Mouse (Mus musculus) G1E (cell line): ENCODE data around the gene Olfr1416. TPM values are rescaled to one million over a fixed set of nuclear protein-coding genes. Genes with fewer than 3 reads are reported as not detected.
A peak's percentile ranks its signal among the peaks of the same experiment; 100 is the strongest.

ENCODE experiments used
- ATAC-seq: 2 replicates; pipeline ENCODE4 v1.8.0; 2016; ENCODE audit warnings: mild to moderate bottlenecking; ENCODE audit not compliant: insufficient number of reproducible peaks, poor library complexity, low FRiP score, severe bottlenecking; ENCODE audit errors: extremely low read depth
- DNase-seq: peaks from one replicate; pipeline ENCODE4 v3.0.0; 2012; ENCODE audit warnings: low spot score
- H3K27me3 ChIP-seq: 2 replicates; pipeline ENCODE4 v1.6.1; 2012; ENCODE audit warnings: mild to moderate bottlenecking, low read length, inconsistent platforms; ENCODE audit not compliant: insufficient read depth
- H3K36me3 ChIP-seq: replicated peaks from 2 replicates; pipeline ENCODE3; 2012; ENCODE audit warnings: mild to moderate bottlenecking, inconsistent platforms
- H3K4me1 ChIP-seq: 2 replicates; pipeline ENCODE4 v1.6.1; 2012; ENCODE audit warnings: low read depth, low read length, inconsistent platforms, mixed read lengths; ENCODE audit not compliant: insufficient read depth
- H3K4me3 ChIP-seq: 2 replicates; pipeline ENCODE4 v1.5.1; 2012; ENCODE audit warnings: low read depth, mild to moderate bottlenecking, inconsistent platforms, low read length, moderate library complexity, mixed read lengths
- H3K9me3 ChIP-seq: replicated peaks from 2 replicates; pipeline ENCODE4 v1.6.1; 2012; ENCODE audit warnings: inconsistent platforms
- CTCF ChIP-seq: IDR thresholded peaks from 2 replicates; pipeline ENCODE4 v1.5.1; 2012; ENCODE audit warnings: low read depth, low read length, inconsistent platforms, mixed read lengths
- GATA1 ChIP-seq: IDR thresholded peaks from 2 replicates; pipeline ENCODE4 v1.6.1; 2012; ENCODE audit warnings: borderline replicate concordance, low read length, inconsistent platforms, mixed read lengths
- GATA2 ChIP-seq: IDR thresholded peaks from 2 replicates; pipeline ENCODE4 v1.6.1; 2012; ENCODE audit warnings: low read depth, low read length, inconsistent platforms, borderline replicate concordance
- POLR2AphosphoS5 ChIP-seq: IDR thresholded peaks from 2 replicates; pipeline ENCODE4 v1.6.1; 2012; ENCODE audit warnings: low read depth, low read length, inconsistent platforms; ENCODE audit not compliant: insufficient replicate concordance
- TAL1 ChIP-seq: conservative IDR thresholded peaks from 2 replicates; pipeline ENCODE4 v1.6.1; 2012; ENCODE audit warnings: low read depth, low read length, inconsistent platforms, mixed read lengths
- polyA plus RNA-seq: library from polyadenylated mRNA; stranded (reverse); fragments of >175 nt; gene quantifications from 2 replicates; pipeline ENCODE4 v1.2.3, GENCODE M21; 2012
- total RNA-seq, 2 experiments: library from RNA; stranded (forward) in 1 of 2; stranded (reverse) in 1 of 2; fragments of 200-1000 nt in 1 of 2; fragments of >200 nt in 1 of 2; fragmentation: Nextera tagmentation in 1 of 2; gene quantifications; 2 replicates each; pipeline ENCODE4 v1.2.3; 2014 to 2017

Olfr1416 gene
- total and polyA plus RNA-seq, 3 experiments: 0.16 TPM; not detected in 2

DNA sequence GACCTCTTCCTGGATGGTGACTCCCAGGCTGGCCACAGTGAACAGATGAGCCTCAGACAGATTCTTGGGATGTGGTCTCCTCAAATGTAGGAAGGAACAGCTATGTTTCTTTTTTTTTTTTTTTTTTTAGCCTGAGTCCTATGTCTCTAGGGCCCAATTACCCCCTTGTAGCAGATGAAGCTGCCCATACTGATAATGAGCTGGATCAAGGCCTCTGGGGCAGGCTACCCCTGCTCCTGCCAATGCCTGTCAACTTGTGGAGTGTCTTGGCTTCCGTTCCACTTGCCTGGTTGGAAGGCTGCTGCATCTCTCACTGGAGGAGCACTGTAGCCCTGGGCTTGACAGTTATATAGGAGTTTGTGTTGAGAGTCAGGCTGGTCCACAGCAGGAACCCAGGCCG, 11.1 kb upstream of the Olfr1416 start, which contains the start of gene Olfr1415:
Gene Olfr1415, minus strand, starts transcription at position 101 of the 400 bp plus-strand sequence.
- Histone ChIP-seq H3K4me3 (no peak within 1 kb of the TSS), H3K36me3 (no peaks in the 10 kb centered on the region), H3K9me3 (no peaks in the 10 kb centered on the region), H3K27me3 (no peaks in the 10 kb centered on the region), H3K4me1 (no peaks in the 10 kb centered on the region)
- no peak for TF ChIP-seq CTCF
- TF ChIP-seq POLR2AphosphoS5: no peak
- TF ChIP-seq GATA2: no peak
- TF ChIP-seq GATA1: no peak
- TF ChIP-seq TAL1: no peak
- ATAC-seq (no peak), DNase-seq (no peak)

- no peak for TF ChIP-seq CTCF
- TF ChIP-seq POLR2AphosphoS5: no peak
- no peak for TF ChIP-seq TAL1
- TF ChIP-seq GATA2: no peak
- TF ChIP-seq GATA1: no peak
- H3K9me3 ChIP-seq: no peaks in the 10 kb centered on the region
- H3K36me3 ChIP-seq: peaks cover 31% of the 10 kb centered on the region
- peaks cover 10% of the 10 kb centered on the region for H3K27me3 ChIP-seq
- DNase-seq: peak; percentile 33
- H3K4me1 ChIP-seq: peaks cover 48% of the 10 kb centered on the region
- peak overlapping the region; percentile 88 for H3K4me3 ChIP-seq
- peak; percentile 35; the same call in 1 of the 2 replicates for ATAC-seq
Measured at GRCm38 (mm10) chr1:92474066-92474578, 10.8 kb downstream of the Olfr1416 start.

DNA sequence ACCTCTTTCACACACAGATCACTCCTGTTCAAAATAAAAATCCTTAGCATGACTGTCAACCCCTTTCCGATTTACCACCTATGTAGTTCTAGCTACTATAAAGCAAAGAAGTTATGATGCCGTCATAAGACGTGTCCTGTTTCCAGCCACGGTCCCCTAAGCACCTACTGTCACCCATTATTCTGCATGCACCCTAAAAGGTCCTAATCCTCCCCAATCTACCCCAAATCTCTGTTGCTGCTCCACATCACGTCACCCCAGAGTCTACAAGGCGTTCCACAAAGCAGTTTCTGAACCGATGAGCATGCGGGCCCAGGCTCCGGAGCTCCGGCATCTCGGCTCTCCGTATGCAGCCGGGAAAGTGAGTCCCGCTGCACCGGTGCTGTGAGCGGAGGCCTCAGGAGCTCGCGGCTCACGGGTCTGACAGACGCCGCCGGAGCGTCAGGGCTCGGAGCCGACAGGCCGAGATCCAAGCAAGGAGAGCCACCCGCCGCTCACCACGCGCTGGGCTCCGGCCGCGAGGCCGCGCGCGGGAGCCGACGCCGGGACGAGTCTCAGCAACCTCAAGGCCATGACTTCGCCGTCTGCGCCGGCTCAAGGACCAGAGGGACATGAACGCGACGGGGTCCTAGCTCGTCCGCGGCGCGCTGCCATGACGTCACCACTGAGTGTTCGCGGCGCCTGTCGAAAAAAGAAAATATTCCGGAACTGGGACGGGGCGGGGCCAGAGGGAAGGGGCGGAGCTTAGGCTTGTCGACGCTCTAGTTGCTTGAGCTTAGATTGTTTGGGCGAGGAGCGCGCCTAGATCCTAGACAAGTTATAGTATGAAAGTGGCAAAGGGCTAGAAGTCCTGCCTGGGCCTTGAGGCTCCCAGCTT, 11.5 kb downstream of the Olfr1416 start, which contains the start of gene Ndufa10:
Gene Ndufa10, minus strand, starts transcription at position 696 of the 877 bp plus-strand sequence.
- Histone ChIP-seq H3K4me3 (peak within 1 kb of the TSS; percentile 88), H3K27me3 (peaks cover 9% of the 10 kb centered on the region), H3K36me3 (peaks cover 38% of the 10 kb centered on the region), H3K4me1 (peaks cover 50% of the 10 kb centered on the region), H3K9me3 (no peaks in the 10 kb centered on the region)
- ATAC-seq (peak; percentile 83), DNase-seq (peak; percentile 93)
- TF ChIP-seq GATA1 (no peak), GATA2 (no peak), CTCF (no peak), TAL1 (no peak), POLR2AphosphoS5 (no peak)

DNA sequence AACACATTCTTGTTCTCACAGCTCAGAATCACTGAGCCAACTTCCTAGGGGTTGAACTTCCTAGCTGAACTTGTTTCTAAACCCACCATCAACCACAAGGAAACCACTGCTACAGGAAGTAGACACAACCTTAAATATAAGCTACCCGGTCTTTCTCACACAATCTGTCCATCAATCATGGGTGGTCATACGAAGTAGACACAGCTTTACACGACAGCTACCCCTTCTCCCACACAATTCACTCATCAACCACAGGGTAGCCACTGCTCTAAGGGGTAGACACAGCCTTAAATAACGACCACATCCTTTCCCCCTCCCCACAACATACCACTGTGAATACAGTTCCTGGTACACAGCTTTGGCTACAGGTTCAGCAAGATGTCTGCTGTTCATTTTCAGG, 16.0 kb downstream of the Olfr1416 start:
- ATAC-seq: no peak
- H3K36me3 ChIP-seq: peaks cover 83% of the 10 kb centered on the region
- H3K9me3 ChIP-seq: no peaks in the 10 kb centered on the region
- DNase-seq: no peak
- H3K27me3 ChIP-seq: no peaks in the 10 kb centered on the region
- peaks cover 42% of the 10 kb centered on the region for H3K4me1 ChIP-seq
- TF ChIP-seq POLR2AphosphoS5: no peak
- no peak for TF ChIP-seq TAL1
- no peak for TF ChIP-seq CTCF
- no peak for TF ChIP-seq GATA2
- TF ChIP-seq GATA1: no peak
- no peak overlapping the region for H3K4me3 ChIP-seq

GRCm38 (mm10) chr1:92458416-92458815, 26.5 kb downstream of the Olfr1416 start:
- H3K27me3 ChIP-seq: no peaks in the 10 kb centered on the region
- peaks cover 95% of the 10 kb centered on the region for H3K36me3 ChIP-seq
- no peak overlapping the region for H3K4me3 ChIP-seq
- ATAC-seq (no peak), DNase-seq (no peak)
- peaks cover 6% of the 10 kb centered on the region for H3K4me1 ChIP-seq
- TF ChIP-seq GATA1 (no peak), CTCF (no peak), POLR2AphosphoS5 (no peak), GATA2 (no peak), TAL1 (no peak)
- H3K9me3 ChIP-seq: no peaks in the 10 kb centered on the region

DNA sequence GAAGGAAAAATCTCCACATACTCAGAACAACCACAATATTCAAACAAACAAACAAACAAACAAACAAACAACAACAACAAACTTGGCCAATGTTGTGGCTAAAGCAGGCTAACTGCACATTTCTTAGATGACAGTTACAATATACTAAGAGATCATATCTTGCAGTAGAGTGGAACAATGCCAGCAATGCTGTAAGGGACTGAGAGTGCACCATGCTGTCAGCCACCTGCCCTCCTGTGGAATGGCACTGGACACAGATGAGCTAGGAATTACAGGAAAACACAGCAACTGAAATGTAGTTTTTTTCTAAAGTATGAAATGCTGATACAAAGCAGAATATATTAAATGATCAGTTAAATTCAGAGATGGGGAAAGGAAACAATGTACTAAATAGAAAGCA, 27.2 kb downstream of the Olfr1416 start:
- TF ChIP-seq GATA2 (no peak), POLR2AphosphoS5 (no peak)
- H3K27me3 ChIP-seq: no peaks in the 10 kb centered on the region
- ATAC-seq (no peak), DNase-seq (no peak)
- peaks cover 95% of the 10 kb centered on the region for H3K36me3 ChIP-seq
- peaks cover 6% of the 10 kb centered on the region for H3K4me1 ChIP-seq
- no peak overlapping the region for H3K4me3 ChIP-seq
- H3K9me3 ChIP-seq: no peaks in the 10 kb centered on the region
